Mouse (Mus musculus) embryonic fibroblast, embryonic 13.5 days (primary cell): Measurements from ENCODE around the gene Dlgap5.

Experiments used
- CTCF ChIP-seq: IDR thresholded peaks from 2 replicates; pipeline ENCODE4 v1.5.1; 2011; ENCODE audit warnings: mild to moderate bottlenecking, control low read depth, low read length, moderate library complexity, borderline replicate concordance; ENCODE audit not compliant: insufficient read depth
- POLR2A ChIP-seq: IDR thresholded peaks from 2 replicates; pipeline ENCODE4 v1.6.1; 2011; ENCODE audit warnings: low read depth, mild to moderate bottlenecking, control low read depth, low read length, moderate library complexity

DNA sequence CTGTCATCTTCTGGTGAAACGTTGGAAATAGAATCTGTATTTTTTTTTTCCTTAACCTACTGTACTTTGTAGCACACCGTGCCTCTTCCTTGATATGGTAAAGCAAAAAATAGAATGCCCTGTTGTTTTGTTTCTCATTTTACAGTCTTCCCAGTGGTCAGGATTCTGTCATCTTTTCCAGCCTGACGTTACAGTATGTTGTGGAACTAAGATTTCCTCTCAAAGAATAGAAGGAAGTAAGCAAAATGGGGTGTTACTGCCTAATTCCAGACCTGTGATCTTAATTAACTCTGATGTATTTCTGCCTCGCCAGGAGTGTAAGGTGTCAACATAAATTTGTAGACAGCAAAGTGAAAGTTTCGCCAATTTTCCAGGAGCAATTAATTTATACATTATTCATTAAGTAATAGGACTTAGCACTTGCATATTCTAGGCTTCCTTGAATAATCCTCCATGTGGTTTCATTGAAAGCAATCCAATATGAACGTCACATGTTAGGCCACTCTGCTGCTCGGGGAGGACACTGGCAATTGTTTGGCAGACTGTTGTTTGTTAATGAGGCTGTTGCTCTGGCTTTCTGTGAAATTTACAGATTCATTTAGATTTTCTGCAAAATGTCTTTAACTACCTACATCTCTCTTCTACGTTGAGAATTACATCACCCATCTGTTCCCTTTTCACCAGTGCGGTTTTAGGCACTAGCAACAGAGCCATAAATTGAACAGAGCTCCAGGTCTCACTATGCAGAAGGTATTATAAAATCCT, 27.3 kb upstream of the Dlgap5 start:
- TF ChIP-seq POLR2A (no peak), CTCF (no peak)
